Mouse (Mus musculus): ENCODE data around the gene Hnrnpf.

GRCm38 (mm10) chr6:117902556-117902955 is 2.4 kb downstream of the Hnrnpf start:
- TF ChIP-seq CTCF (IDR thresholded peaks at IDR 0.05; ENCODE audit: low read depth) = no peak
- TF ChIP-seq EP300 (IDR thresholded peaks at IDR 0.05; ENCODE audit: low read depth) = no peak

Measured in liver, postnatal 0 days (tissue).